Mouse (Mus musculus): ENCODE results near the gene Rce1. TPM values are rescaled to one million over a fixed set of nuclear protein-coding genes. Genes with fewer than 3 reads are reported as not detected.
"Not testable (repeated sequence)": the region's sequence is repeated elsewhere in the genome, so short reads cannot be mapped to it uniquely, and the experiment has no call there.

Gene Rce1
- total RNA-seq, 2 experiments from 2014 or later, result 35.7 to 39.5 TPM

GRCm38 (mm10) chr19:4614305-4615150 is 10.9 kb downstream of the Rce1 start:
- DNase-seq (ENCODE audit: low spot score in 2 of 2), result no peak

DNA sequence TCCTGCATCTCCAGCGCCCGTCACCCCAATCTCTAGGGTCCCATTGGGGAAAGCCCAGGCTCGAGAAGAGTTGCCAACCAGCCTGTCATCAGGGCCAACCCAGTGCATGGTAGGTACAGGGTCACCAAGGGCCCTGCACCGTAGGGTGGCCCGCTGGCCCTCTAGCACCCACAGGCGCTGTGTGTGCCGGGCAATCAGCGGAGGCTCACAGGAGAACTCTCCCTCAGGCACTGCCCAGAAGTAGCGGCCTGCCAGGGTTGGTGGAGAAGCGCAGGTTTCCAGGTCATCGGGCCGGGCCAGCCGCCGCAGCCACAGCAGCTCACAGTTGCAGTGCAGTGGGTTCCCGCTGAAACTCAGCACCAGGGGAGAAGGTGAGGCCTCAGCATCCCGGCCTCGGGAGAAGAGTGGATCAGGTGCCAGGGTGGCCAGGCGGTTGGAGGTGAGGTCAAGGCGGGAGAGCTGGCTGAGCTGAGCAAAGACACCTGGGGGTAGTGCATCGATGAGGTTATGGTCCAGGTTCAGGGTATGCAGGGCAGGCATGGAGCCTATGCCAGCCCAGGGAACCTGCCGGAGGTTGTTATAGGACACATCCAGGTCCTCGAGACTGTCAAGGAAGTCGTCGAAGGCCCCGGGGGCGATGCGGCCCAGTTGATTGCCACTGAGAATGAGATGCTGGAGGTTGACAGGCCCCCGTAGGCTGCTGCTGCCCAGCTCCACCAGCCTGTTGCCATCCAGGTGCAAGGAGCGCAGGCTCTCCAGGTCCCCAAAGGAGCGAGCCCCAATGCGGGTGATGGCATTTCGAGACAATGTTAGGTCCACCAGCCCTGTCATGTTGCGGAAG is 11.8 kb downstream of the Rce1 start:
- no peak for DNase-seq (ENCODE audit: low spot score in 2 of 2)

DNA sequence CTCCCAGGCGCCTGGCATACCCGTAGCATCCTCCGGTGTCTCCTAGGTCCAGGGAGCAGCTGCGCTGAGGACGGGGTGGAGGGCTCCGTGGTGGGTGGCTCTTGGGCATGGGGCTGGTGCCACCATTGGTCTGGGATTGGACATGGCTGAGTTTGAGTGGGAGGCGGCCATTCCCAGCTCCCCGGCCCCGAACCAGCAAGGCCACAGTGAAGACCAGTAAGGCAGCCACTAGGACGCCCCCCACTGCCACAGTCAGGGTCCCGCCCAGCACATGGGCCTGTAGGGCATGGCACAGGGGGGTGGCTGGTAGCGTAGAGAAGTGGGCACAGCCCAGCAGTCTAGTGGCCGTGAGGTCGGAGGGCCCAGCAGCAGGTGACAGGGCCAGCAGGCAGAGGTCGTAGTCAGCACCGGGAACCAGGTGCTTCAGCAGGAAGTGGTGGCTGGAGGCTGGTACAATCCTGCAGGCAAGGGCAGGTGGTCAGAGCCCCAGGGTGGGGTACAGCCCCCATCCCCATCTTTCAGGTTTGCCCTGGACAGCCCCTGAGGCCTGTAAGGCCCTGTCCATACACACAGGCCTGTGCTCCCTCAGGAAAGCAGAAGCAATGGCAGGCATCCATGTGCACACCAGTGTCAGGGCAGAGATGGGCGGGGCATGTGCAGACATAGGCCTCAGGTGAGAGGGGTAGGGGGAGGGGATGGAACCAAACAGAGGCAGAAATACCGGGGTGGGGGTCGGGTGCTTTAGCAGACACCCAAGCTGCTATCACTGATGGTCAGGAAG is 13.1 kb downstream of the Rce1 start:
- no peak for DNase-seq (ENCODE audit: low spot score in 2 of 2)

DNA sequence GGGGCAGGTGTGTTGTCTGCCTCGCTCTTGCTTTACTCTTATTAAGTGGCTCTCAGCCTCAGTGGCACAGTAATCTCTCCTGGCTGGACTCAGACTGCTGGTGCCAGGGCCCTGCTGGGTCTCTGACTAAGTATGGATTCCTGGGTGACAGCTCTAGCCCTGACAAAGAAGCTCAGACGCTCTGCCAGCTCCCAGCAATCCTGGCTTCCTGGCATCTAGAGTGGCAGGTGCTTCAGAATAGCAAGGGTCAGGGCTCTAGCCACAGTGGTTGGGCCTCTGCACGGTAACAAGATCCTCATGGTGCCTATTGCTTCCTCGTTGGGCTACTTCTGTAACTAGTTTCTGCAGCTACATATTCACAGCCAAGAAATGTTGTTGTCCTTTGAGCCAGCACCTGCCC is 15.3 kb downstream of the Rce1 start:
- no peak for DNase-seq (ENCODE audit: low spot score in 2 of 2)

DNA sequence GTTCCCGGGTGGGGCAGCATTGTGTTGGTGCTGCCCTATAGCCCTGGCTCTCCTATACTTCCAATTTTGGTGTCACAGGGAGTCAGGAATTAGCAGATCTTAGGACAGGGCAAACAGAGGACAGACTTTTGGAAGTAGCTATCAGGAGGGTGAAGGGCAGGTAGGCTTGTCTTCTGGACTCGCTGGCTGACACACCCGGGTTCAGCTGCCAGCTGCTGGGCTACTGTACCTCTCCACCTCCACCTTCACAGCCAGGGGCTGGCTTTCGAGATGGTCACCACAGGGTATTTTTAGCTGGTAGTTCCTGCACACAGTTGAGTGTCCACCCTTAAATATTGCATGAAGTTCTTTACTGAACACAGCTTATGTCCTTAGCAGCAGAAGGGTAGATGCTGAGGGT is 16.9 kb downstream of the Rce1 start:
- no peak for DNase-seq (ENCODE audit: low spot score in 2 of 2)

- DNase-seq (ENCODE audit: low spot score in 2 of 2), result no peak
Observed at GRCm38 (mm10) chr19:4607406-4607805, 18.0 kb downstream of the Rce1 start.

- no peak for DNase-seq (ENCODE audit: low spot score in 2 of 2)
Observed at GRCm38 (mm10) chr19:4605654-4606053, 19.8 kb downstream of the Rce1 start.

DNA sequence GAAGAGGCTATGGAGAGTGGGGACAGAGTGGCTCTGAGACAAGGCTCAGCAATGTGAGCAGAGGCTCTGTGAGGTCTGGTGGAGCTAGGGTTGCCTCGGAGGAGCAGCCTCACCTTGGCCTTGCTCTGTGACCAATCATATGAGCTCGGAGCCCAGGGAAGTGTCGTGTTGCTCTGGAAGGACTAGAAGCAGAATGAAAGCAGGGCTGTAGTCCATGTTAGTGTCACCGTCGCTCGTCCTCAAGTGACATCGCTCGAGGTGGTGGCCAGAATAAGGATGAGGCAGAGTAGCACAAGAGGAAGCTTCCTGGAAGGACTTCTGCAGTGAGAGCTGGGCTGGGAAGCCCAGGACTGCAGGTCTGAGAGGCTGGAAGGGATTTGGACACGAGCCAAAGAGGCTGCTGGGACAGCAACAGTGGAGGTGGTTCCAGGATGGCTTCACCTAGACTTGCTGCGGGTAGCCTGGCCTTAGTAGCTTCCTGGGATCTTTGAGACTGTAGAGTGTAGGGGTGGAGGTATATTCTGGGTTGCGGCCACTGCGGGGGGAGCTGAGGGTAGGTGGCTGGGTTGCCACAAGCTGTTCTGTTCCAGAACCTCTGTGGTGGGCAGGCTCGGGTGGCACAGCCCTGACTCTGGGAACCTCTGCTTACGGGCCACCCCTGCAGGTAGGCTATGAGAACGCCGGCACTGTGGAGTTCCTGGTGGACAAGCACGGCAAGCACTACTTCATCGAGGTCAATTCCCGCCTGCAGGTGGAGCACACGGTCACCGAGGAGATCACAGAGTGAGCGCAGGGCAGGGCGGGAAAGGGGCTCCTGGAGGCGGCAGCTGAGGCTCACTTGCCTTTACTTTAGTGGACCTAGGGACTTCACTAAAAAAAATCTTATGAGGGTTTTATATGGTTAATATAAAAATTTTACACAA is 21.4 kb downstream of the Rce1 start:
- no peak for DNase-seq (ENCODE audit: low spot score in 2 of 2)

DNA sequence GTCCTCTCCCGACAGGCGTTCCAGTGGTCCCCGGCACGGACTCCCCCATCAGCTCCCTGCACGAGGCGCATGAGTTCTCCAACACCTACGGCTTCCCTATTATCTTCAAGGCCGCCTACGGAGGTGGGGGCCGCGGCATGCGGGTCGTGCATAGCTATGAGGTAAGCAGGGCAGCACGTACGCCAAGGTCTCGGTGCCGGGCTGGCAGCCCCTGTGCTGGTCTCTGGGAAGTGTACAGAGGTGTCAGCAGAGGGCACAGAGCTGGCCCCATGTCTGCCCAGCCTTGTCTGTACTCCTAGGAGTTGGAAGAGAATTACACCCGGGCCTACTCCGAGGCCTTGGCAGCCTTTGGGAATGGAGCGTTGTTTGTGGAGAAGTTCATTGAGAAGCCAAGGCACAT is 23.0 kb downstream of the Rce1 start:
- DNase-seq (ENCODE audit: low spot score in 2 of 2), result no peak

DNA sequence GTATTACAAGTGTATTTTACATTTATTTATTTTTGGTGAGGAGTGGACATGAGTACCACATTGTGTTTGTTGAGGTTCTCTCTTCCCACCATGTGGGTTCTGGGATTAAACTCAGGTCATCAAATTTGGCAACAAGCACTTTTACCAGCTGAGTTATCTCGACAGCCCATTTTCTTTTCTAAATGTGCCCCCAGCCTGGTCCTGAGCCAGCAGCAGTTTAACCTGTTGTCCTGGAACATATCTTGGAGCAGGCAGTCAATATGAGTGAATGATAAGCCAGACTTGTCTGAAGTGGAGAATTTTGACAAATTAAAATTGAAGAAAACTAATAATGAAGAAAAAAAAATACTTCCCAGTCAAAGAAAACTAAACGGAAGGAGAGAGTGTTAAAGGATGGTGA is 29.4 kb downstream of the Rce1 start:
- DNase-seq (ENCODE audit: low spot score in 2 of 2), result no peak

- no peak for DNase-seq (ENCODE audit: low spot score in 2 of 2)
Observed at GRCm38 (mm10) chr19:4593792-4594522, 31.5 kb downstream of the Rce1 start.

DNA sequence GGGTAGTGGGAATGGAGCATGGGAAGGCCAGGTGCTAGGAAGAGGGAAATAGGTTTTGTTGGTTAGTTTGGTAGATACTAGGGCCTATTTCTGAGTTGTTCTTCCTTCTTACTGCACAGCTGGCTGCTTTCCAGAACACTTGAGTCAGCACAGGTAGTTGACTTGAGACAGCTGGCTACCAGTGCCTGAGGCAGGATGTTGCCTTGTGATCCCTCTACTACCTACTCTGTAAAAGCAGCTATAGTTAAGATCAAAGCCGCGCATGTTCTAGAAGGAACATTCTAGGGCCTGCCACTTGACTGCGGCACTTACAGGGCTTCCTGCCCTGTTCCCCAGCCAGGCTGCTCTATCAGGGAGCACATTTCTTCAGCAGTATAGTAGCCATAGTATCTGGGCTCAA is 35.4 kb downstream of the Rce1 start:
- DNase-seq (ENCODE audit: low spot score in 2 of 2), result no peak

- DNase-seq (ENCODE audit: low spot score in 2 of 2), result no peak
Observed at GRCm38 (mm10) chr19:4589081-4589480, 36.4 kb downstream of the Rce1 start.

DNA sequence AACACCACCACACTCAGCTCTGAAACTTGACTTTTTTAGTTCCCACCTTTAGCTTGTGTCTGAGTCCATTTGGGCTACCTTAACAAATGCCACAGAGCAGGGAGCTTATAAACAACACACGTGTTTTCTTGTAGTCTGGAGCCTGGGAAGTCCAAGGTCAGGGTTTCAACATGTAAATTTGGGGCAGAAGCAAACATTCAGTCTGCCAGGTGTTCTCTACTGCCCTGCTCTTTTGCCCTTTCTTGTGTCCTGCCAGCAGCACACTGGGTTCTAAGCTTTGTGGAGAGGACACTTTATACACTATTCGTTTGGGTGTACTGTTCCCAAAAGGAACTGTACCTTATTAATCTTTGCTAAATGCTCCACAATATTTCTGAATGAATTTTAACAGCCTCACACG is 37.0 kb downstream of the Rce1 start:
- no peak for DNase-seq (ENCODE audit: low spot score in 2 of 2)

GRCm38 (mm10) chr19:4587426-4587825 is 38.0 kb downstream of the Rce1 start:
- DNase-seq (ENCODE audit: low spot score in 2 of 2), result no peak

DNA sequence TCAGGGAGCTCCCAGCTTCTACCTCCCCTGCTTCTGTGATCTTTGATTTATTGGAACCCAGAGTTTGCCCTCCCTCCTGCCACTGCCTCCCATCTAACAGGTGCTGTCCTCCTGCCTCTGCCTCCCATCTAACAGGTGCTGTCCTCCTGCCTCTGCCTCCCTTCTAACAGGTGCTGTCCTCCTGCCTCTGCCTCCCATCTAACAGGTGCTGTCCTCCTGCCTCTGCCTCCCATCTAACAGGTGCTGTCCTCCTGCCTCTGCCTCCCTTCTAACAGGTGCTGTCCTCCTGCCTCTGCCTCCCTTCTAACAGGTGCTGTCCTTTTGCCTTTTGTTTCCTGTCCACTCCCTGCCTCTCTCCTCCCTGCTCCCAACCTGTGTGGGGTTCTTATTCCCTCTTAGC is 38.7 kb downstream of the Rce1 start:
- DNase-seq (ENCODE audit: low spot score in 2 of 2), result not testable (repeated sequence)

DNA sequence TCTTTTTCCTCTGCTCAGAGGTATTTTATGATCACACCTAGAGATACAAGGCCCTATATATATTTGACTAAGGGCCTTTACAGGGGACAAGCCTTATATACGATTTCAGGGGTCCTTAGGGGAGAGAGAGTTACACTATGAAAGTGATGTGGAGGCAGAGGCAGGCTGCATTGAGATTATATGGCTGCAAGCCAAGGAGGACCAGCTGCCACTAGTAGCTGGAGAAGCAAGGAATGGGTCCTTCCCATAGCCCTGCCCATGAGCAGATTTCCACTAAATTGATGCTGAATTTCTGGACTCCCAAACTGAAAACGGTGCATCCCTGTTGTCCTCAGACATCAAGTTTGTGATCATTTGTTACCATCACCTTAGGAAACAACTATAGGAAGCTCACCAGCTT is 41.6 kb downstream of the Rce1 start:
- DNase-seq (ENCODE audit: low spot score in 2 of 2), result no peak

GRCm38 (mm10) chr19:4579296-4579695 is 46.1 kb downstream of the Rce1 start:
- no peak for DNase-seq (ENCODE audit: low spot score in 2 of 2)

DNA sequence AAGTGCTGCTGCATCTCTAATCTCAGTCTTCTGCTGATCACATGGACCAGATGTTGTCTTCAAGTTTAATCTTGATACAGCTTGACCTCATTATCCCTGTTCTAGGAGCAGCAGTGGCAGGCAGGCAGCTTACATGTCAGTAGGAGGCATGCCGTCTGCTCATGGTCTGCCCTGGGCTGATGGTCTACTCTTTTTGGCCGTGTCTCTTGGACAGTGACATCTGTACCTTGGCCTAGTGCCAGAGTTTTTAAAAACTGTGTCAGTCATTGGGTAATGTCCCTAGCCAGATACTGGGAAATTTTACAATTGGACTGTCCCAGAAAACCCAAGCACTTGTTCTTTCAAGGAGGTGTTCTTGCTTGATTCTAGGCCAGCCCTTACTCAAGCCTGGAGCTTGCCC is 46.6 kb downstream of the Rce1 start:
- no peak for DNase-seq (ENCODE audit: low spot score in 2 of 2)

- no peak for DNase-seq (ENCODE audit: low spot score in 2 of 2)
Observed at GRCm38 (mm10) chr19:4573241-4573640, 52.2 kb downstream of the Rce1 start.

Measured in adrenal gland, postnatal 4 days (tissue).